ENCODE assay signal across 8 mouse cellular contexts in genomic region chr14:121422664-121423340, GRCm38 (mm10). TPM values are rescaled to one million over a fixed set of nuclear protein-coding genes. Genes with fewer than 3 reads are reported as not detected.
DNase-seq lines count a peak whose midpoint lies in the region; ATAC-seq and TF ChIP-seq lines count a peak whose summit lies in the region.

No protein-coding gene starts in this region.

- TF ChIP-seq CTCF in kidney, adult 2 months (conservative IDR thresholded peaks at IDR 0.05; ENCODE audit: insufficient read depth, insufficient read length, low read depth, low read length): no peak

- H3K27ac ChIP-seq in kidney, adult 2 months (ENCODE audit: insufficient read depth, low read depth, low read length): peak overlapping the region; percentile 39; the same call in 1 of the 2 replicates
- no peak overlapping the region for H3K27ac ChIP-seq in kidney, embryonic 14.5 days (ENCODE audit: low read depth, low read length)
- peak overlapping the region; percentile 93 for H3K27ac ChIP-seq in liver, embryonic 13.5 days

- no peak for ATAC-seq in kidney, embryonic 14.5 days (ENCODE audit: low FRiP score, low TSS enrichment)
- ATAC-seq in liver, embryonic 13.5 days (ENCODE audit: low read depth): peak; percentile 98
- ATAC-seq in frontal cortex, adult (ENCODE audit: low TSS enrichment): no peak

- no peak for TF ChIP-seq POLR2A in kidney, adult 2 months (IDR thresholded peaks at IDR 0.05; ENCODE audit: low read depth, low read length)

- DNase-seq in kidney, adult 2 months: peak; percentile 46
- DNase-seq in heart, adult 8-10 months (ENCODE audit: low spot score): peak; percentile 82
- peak; percentile 49 for DNase-seq in liver, embryonic 13.5 days
- DNase-seq in spleen, postnatal 36 days (ENCODE audit: low spot score in 2 of 2): peak; percentile 53 to 70
- no peak for DNase-seq in frontal cortex, postnatal 25 days (ENCODE audit: low spot score in 2 of 2)
- DNase-seq in urinary bladder, postnatal 14 days (ENCODE audit: low spot score): no peak

- no peak overlapping the region for H3K4me2 ChIP-seq in kidney, embryonic 14.5 days (replicated peaks; ENCODE audit: low read depth, low read length)
- peak overlapping the region; percentile 67 for H3K4me2 ChIP-seq in liver, embryonic 13.5 days

- no peaks in the 10 kb centered on the region for H3K27me3 ChIP-seq in kidney, adult 2 months (replicated peaks; ENCODE audit: control insufficient read depth, insufficient read depth, low read length)
- H3K27me3 ChIP-seq in kidney, embryonic 14.5 days (ENCODE audit: control insufficient read depth, insufficient read depth, low read length): no peaks in the 10 kb centered on the region
- H3K27me3 ChIP-seq in liver, embryonic 13.5 days: no peaks in the 10 kb centered on the region

- WGBS in kidney, adult 2 months: 50% methylated on average over 4 of the region's 4 CpGs
- WGBS in kidney, embryonic 14.5 days: 65% methylated on average over 4 of the region's 4 CpGs
- WGBS in liver, embryonic 13.5 days (ENCODE audit: insufficient replicate concordance): 7% methylated on average over 4 of the region's 4 CpGs

- H3K9me3 ChIP-seq in kidney, embryonic 14.5 days (ENCODE audit: control insufficient read depth, low read length): peaks cover 4% of the 10 kb centered on the region; the same call in 1 of the 2 replicates
- H3K9me3 ChIP-seq in liver, embryonic 13.5 days (replicated peaks): no peaks in the 10 kb centered on the region

- no peaks in the 10 kb centered on the region for H3K36me3 ChIP-seq in kidney, adult 2 months (ENCODE audit: control insufficient read depth, insufficient read depth, low read length)
- H3K36me3 ChIP-seq in kidney, embryonic 14.5 days (ENCODE audit: control insufficient read depth, insufficient read depth, low read length): no peaks in the 10 kb centered on the region
- H3K36me3 ChIP-seq in liver, embryonic 13.5 days: no peaks in the 10 kb centered on the region

- H3K4me1 ChIP-seq in kidney, adult 2 months (ENCODE audit: control insufficient read depth, insufficient read depth, low read length): peaks cover 5% of the 10 kb centered on the region; the same call in 1 of the 2 replicates
- no peaks in the 10 kb centered on the region for H3K4me1 ChIP-seq in kidney, embryonic 14.5 days (ENCODE audit: control insufficient read depth, insufficient read depth, low read length)
- peaks cover 40% of the 10 kb centered on the region for H3K4me1 ChIP-seq in liver, embryonic 13.5 days (replicated peaks)

- H3K4me3 ChIP-seq in kidney, adult 2 months (ENCODE audit: insufficient read depth, low read depth, low read length): no peak overlapping the region
- H3K4me3 ChIP-seq in kidney, embryonic 14.5 days (ENCODE audit: low read length): no peak overlapping the region
- H3K4me3 ChIP-seq in liver, embryonic 13.5 days (replicated peaks): peak overlapping the region; percentile 34

- H3K9ac ChIP-seq in kidney, embryonic 14.5 days (ENCODE audit: low read depth, low read length): no peak overlapping the region
- H3K9ac ChIP-seq in liver, embryonic 13.5 days: peak overlapping the region; percentile 60

RNA-seq across cellular contexts. Expression of gene Stk24, which starts 43.0 kb away (rescaled TPM):
- polyA plus RNA-seq in kidney, adult 2 months (2012; rRNA removed): 27.1 and 30.3 TPM in 2 replicates
- polyA plus RNA-seq in kidney, embryonic 14.5 days (2014; fragmentation: Nextera tagmentation; extraction: Ambion mirVana): 24.2 and 51.5 TPM in 2 replicates
- total RNA-seq in heart, adult 8-10 months (2022): 10 to 100 TPM; 52.8 to 75.4 (median 55.2) TPM
- 30.6 and 36.0 TPM in 2 replicates for polyA plus RNA-seq in liver, embryonic 13.5 days (2015; fragmentation: Nextera tagmentation; extraction: Ambion mirVana)

Comparison
In these comparisons a context has a peak if more than half of its experiments do, and no peak if none do; other contexts are left out.
1. DNase-seq: peak in kidney, adult 2 months (single experiment), heart, adult 8-10 months (single experiment), liver, embryonic 13.5 days (single experiment) and spleen, postnatal 36 days (2 of 2); none in frontal cortex, postnatal 25 days (0 of 2) and urinary bladder, postnatal 14 days (single experiment).